Comparison of ENCODE assay signal across 15 mouse cellular contexts in genomic region chr15:62169591-62170019, GRCm38 (mm10).
A peak's percentile ranks its signal among the peaks of the same experiment; 100 is the strongest.
DNase-seq lines count a peak whose midpoint lies in the region; ATAC-seq lines count a peak whose summit lies in the region.
"Had no signal": no experiment of that assay in that cellular context is flagged by ENCODE, and none has a peak within 500 bp of the region (broad histone marks: within the 10 kb centered on the region; RNA-seq: fewer than 3 reads in every experiment).

No protein-coding gene starts in this region.

- H3K36me3 ChIP-seq in heart, embryonic 11.5 days (ENCODE audit: control insufficient read depth, insufficient read depth, low read length), result no peaks in the 10 kb centered on the region
- no peaks in the 10 kb centered on the region for H3K36me3 ChIP-seq in midbrain, embryonic 16.5 days (ENCODE audit: control insufficient read depth, insufficient read depth, low read length)
- H3K36me3 ChIP-seq: forebrain, embryonic 15.5 days; liver, embryonic 15.5 days had no signal

- H3K27me3 ChIP-seq in heart, embryonic 11.5 days (ENCODE audit: control insufficient read depth, insufficient read depth, low read length), result no peaks in the 10 kb centered on the region
- H3K27me3 ChIP-seq in midbrain, embryonic 16.5 days (ENCODE audit: control insufficient read depth, insufficient read depth, low read depth, low read length), result no peaks in the 10 kb centered on the region
- H3K27me3 ChIP-seq: forebrain, embryonic 15.5 days; liver, embryonic 15.5 days had no signal

- no peak overlapping the region for H3K27ac ChIP-seq in heart, embryonic 11.5 days (ENCODE audit: low read depth, low read length)
- H3K27ac ChIP-seq in midbrain, embryonic 16.5 days (ENCODE audit: low read length), result no peak overlapping the region
- H3K27ac ChIP-seq: forebrain, embryonic 15.5 days; gastrocnemius, adult 2 months; layer of hippocampus, adult 2 months; liver, embryonic 15.5 days had no signal

- no peak overlapping the region for H3K4me3 ChIP-seq in heart, embryonic 11.5 days (ENCODE audit: low read depth, low read length)
- H3K4me3 ChIP-seq in midbrain, embryonic 16.5 days (ENCODE audit: low read depth, low read length), result no peak overlapping the region
- H3K4me3 ChIP-seq: forebrain, embryonic 15.5 days; gastrocnemius, adult 2 months; layer of hippocampus, adult 2 months; liver, embryonic 15.5 days had no signal

- no peak overlapping the region for H3K9ac ChIP-seq in heart, embryonic 11.5 days (ENCODE audit: low read depth, low read length)
- H3K9ac ChIP-seq in midbrain, embryonic 16.5 days (ENCODE audit: low read depth, low read length), result no peak overlapping the region
- H3K9ac ChIP-seq: forebrain, embryonic 15.5 days; liver, embryonic 15.5 days had no signal

- DNase-seq in heart, adult 11 months, result peak; percentile 91
- peak; percentile 93 for DNase-seq in naive thymus-derived CD4-positive, alpha-beta T cell, adult 2 months (ENCODE audit: low read depth)
- DNase-seq in thymus, postnatal 10 days (ENCODE audit: low spot score in 2 of 2), result peak; percentile 66 to 68
- DNase-seq in embryo, embryonic 10 days (ENCODE audit: low spot score), result no peak
- DNase-seq: cerebellum, adult 18-20 months; gastrocnemius, adult 2 months; right cerebral cortex, postnatal 4 days had no signal

- H3K4me1 ChIP-seq in heart, embryonic 11.5 days (ENCODE audit: control insufficient read depth, insufficient read depth, low read length), result no peaks in the 10 kb centered on the region; the same call in 1 of the 2 replicates
- H3K4me1 ChIP-seq in midbrain, embryonic 16.5 days (ENCODE audit: control insufficient read depth, insufficient read depth, low read length), result no peaks in the 10 kb centered on the region
- H3K4me1 ChIP-seq: forebrain, embryonic 15.5 days had no signal

- 77% methylated on average over 3 of the region's 3 CpGs for WGBS in heart, embryonic 11.5 days (ENCODE audit: insufficient replicate concordance)
- WGBS in midbrain, embryonic 16.5 days, result 97% methylated on average over 3 of the region's 3 CpGs

- no peak for ATAC-seq in heart, embryonic 11.5 days (replicated peaks; ENCODE audit: insufficient number of reproducible peaks, low FRiP score, low TSS enrichment)
- peak; percentile 77 for ATAC-seq in activated CD4-positive, CD25-positive, alpha-beta regulatory T cell, adult 4 months
- ATAC-seq in midbrain, embryonic 16.5 days, result no peak
- no peak for ATAC-seq in granulocyte monocyte progenitor cell, adult 5-6 weeks (replicated peaks; ENCODE audit: poor library complexity, severe bottlenecking)
- ATAC-seq: forebrain, embryonic 15.5 days had no signal

- H3K4me2 ChIP-seq in heart, embryonic 11.5 days, result no peak overlapping the region
- H3K4me2 ChIP-seq in midbrain, embryonic 16.5 days (ENCODE audit: low read length), result no peak overlapping the region
- H3K4me2 ChIP-seq: forebrain, embryonic 15.5 days; liver, embryonic 15.5 days had no signal

- H3K9me3 ChIP-seq in heart, embryonic 11.5 days (replicated peaks; ENCODE audit: control insufficient read depth, low read length), result no peaks in the 10 kb centered on the region
- H3K9me3 ChIP-seq in midbrain, embryonic 16.5 days (replicated peaks; ENCODE audit: control insufficient read depth, low read length, poor library complexity, severe bottlenecking), result no peaks in the 10 kb centered on the region
- H3K9me3 ChIP-seq: forebrain, embryonic 15.5 days; G1E; liver, embryonic 15.5 days had no signal
